Mouse (Mus musculus): Measurements from ENCODE around the gene Auts2.

The Auts2 gene

GRCm38 (mm10) chr5:131824197-131824991 lies 718.8 kb downstream of the Auts2 start:
- DNase-seq: peak; percentile 38

- DNase-seq: no peak
Observed at GRCm38 (mm10) chr5:131821461-131821860, 721.7 kb downstream of the Auts2 start.

GRCm38 (mm10) chr5:131819251-131819691 lies 723.9 kb downstream of the Auts2 start:
- DNase-seq: peak; percentile 55

- no peak for DNase-seq
Observed at GRCm38 (mm10) chr5:131815498-131815897, 727.6 kb downstream of the Auts2 start.

- DNase-seq: no peak
Observed at GRCm38 (mm10) chr5:131814503-131815003, 728.6 kb downstream of the Auts2 start.

- DNase-seq: no peak
Observed at GRCm38 (mm10) chr5:131813952-131814502, 729.1 kb downstream of the Auts2 start.

GRCm38 (mm10) chr5:131813331-131813781 lies 729.8 kb downstream of the Auts2 start:
- DNase-seq: no peak

- DNase-seq: no peak
Observed at GRCm38 (mm10) chr5:131812483-131813063, 730.6 kb downstream of the Auts2 start.

GRCm38 (mm10) chr5:131806350-131806749 lies 736.8 kb downstream of the Auts2 start:
- no peak for DNase-seq

GRCm38 (mm10) chr5:131805277-131805676 lies 737.9 kb downstream of the Auts2 start:
- DNase-seq: no peak

- no peak for DNase-seq
Observed at GRCm38 (mm10) chr5:131803609-131804008, 739.5 kb downstream of the Auts2 start.

GRCm38 (mm10) chr5:131802340-131803036 lies 740.7 kb downstream of the Auts2 start:
- no peak for DNase-seq

GRCm38 (mm10) chr5:131801924-131802323 lies 741.2 kb downstream of the Auts2 start:
- no peak for DNase-seq

- DNase-seq: no peak
Observed at GRCm38 (mm10) chr5:131798373-131798772, 744.8 kb downstream of the Auts2 start.

GRCm38 (mm10) chr5:131797044-131797443 lies 746.1 kb downstream of the Auts2 start:
- DNase-seq: no peak

GRCm38 (mm10) chr5:131794411-131795133 lies 748.6 kb downstream of the Auts2 start:
- DNase-seq: peak; percentile 75

- DNase-seq: no peak
Observed at GRCm38 (mm10) chr5:131789601-131790000, 753.5 kb downstream of the Auts2 start.

GRCm38 (mm10) chr5:131788008-131788407 lies 755.1 kb downstream of the Auts2 start:
- DNase-seq: no peak

GRCm38 (mm10) chr5:131783241-131783640 lies 759.9 kb downstream of the Auts2 start:
- DNase-seq: no peak

- DNase-seq: no peak
Observed at GRCm38 (mm10) chr5:131781063-131781462, 762.1 kb downstream of the Auts2 start.

- no peak for DNase-seq
Observed at GRCm38 (mm10) chr5:131779171-131779570, 764.0 kb downstream of the Auts2 start.

GRCm38 (mm10) chr5:131775672-131776071 lies 767.5 kb downstream of the Auts2 start:
- DNase-seq: no peak

Measured in cerebellum, adult 8-10 months (tissue).